Mouse (Mus musculus): ENCODE data around the gene Foxn2. TPM values are rescaled to one million over a fixed set of nuclear protein-coding genes. Genes with fewer than 3 reads are reported as not detected.
"Not testable (repeated sequence)": the region's sequence is repeated elsewhere in the genome, so short reads cannot be mapped to it uniquely, and the experiment has no call there.

Foxn2 gene
- polyA plus RNA-seq, 1 experiment from 2014 or later, result 17.3 TPM

- 95% methylated on average over 3 of the region's 3 CpGs for WGBS
- Histone ChIP-seq H3K4me1 (no peaks in the 10 kb centered on the region), H3K9me3 (no peaks in the 10 kb centered on the region), H3K27ac (replicated peaks) (no peak overlapping the region), H3K27me3 (replicated peaks; ENCODE audit: low read depth, poor library complexity, severe bottlenecking) (no peaks in the 10 kb centered on the region), H3K36me3 (replicated peaks) (peaks cover 9% of the 10 kb centered on the region), H3K4me3 (no peak overlapping the region)
- DNase-seq (ENCODE audit: low spot score), result no peak
Observed at GRCm38 (mm10) chr17:88458079-88458478, 17.6 kb downstream of the Foxn2 start.

GRCm38 (mm10) chr17:88459516-88459915 lies 19.0 kb downstream of the Foxn2 start:
- no peak overlapping the region for H3K4me3 ChIP-seq
- no peak overlapping the region for H3K27ac ChIP-seq (replicated peaks)
- peaks cover 18% of the 10 kb centered on the region for H3K36me3 ChIP-seq (replicated peaks)
- H3K4me1 ChIP-seq, result no peaks in the 10 kb centered on the region
- DNase-seq (ENCODE audit: low spot score), result no peak
- no peaks in the 10 kb centered on the region for H3K9me3 ChIP-seq
- WGBS, result 66% methylated on average over 2 of the region's 2 CpGs
- H3K27me3 ChIP-seq (replicated peaks; ENCODE audit: low read depth, poor library complexity, severe bottlenecking), result no peaks in the 10 kb centered on the region

- Histone ChIP-seq H3K4me1 (no peaks in the 10 kb centered on the region), H3K27me3 (replicated peaks; ENCODE audit: low read depth, poor library complexity, severe bottlenecking) (no peaks in the 10 kb centered on the region), H3K27ac (replicated peaks) (no peak overlapping the region), H3K36me3 (replicated peaks) (peaks cover 25% of the 10 kb centered on the region), H3K9me3 (no peaks in the 10 kb centered on the region), H3K4me3 (no peak overlapping the region)
- WGBS, result 88% methylated on average over 7 of the region's 7 CpGs
- DNase-seq (ENCODE audit: low spot score), result no peak
Observed at GRCm38 (mm10) chr17:88459916-88460901, 19.7 kb downstream of the Foxn2 start.

GRCm38 (mm10) chr17:88462658-88463057 lies 22.1 kb downstream of the Foxn2 start:
- no peaks in the 10 kb centered on the region for H3K4me1 ChIP-seq
- H3K36me3 ChIP-seq (replicated peaks), result peaks cover 43% of the 10 kb centered on the region
- 89% methylated on average over 5 of the region's 5 CpGs for WGBS
- DNase-seq (ENCODE audit: low spot score), result no peak
- no peaks in the 10 kb centered on the region for H3K27me3 ChIP-seq (replicated peaks; ENCODE audit: low read depth, poor library complexity, severe bottlenecking)
- H3K4me3 ChIP-seq, result no peak overlapping the region
- H3K9me3 ChIP-seq, result no peaks in the 10 kb centered on the region
- H3K27ac ChIP-seq (replicated peaks), result no peak overlapping the region

GRCm38 (mm10) chr17:88466591-88466990 lies 26.1 kb downstream of the Foxn2 start:
- no peak for DNase-seq (ENCODE audit: low spot score)
- Histone ChIP-seq H3K4me1 (no peaks in the 10 kb centered on the region), H3K27ac (replicated peaks) (no peak overlapping the region), H3K27me3 (replicated peaks; ENCODE audit: low read depth, poor library complexity, severe bottlenecking) (no peaks in the 10 kb centered on the region), H3K36me3 (replicated peaks) (peaks cover 80% of the 10 kb centered on the region), H3K9me3 (no peaks in the 10 kb centered on the region), H3K4me3 (no peak overlapping the region)
- 89% methylated on average over 1 of the region's 1 CpGs for WGBS

- Histone ChIP-seq H3K4me3 (no peak overlapping the region), H3K27me3 (replicated peaks; ENCODE audit: low read depth, poor library complexity, severe bottlenecking) (no peaks in the 10 kb centered on the region), H3K27ac (replicated peaks) (no peak overlapping the region), H3K36me3 (replicated peaks) (peaks cover 83% of the 10 kb centered on the region), H3K4me1 (no peaks in the 10 kb centered on the region), H3K9me3 (no peaks in the 10 kb centered on the region)
- DNase-seq (ENCODE audit: low spot score), result no peak
- WGBS, result 89% methylated on average over 6 of the region's 6 CpGs
Observed at GRCm38 (mm10) chr17:88467696-88468095, 27.2 kb downstream of the Foxn2 start.

- not testable (repeated sequence) for H3K27me3 ChIP-seq (replicated peaks; ENCODE audit: low read depth, poor library complexity, severe bottlenecking); H3K9me3 ChIP-seq; H3K27ac ChIP-seq (replicated peaks); H3K4me3 ChIP-seq; DNase-seq (ENCODE audit: low spot score); H3K4me1 ChIP-seq
- peaks cover 72% of the 10 kb centered on the region for H3K36me3 ChIP-seq (replicated peaks)
- WGBS, result 97% methylated on average over 5 of the region's 5 CpGs
Observed at GRCm38 (mm10) chr17:88468655-88469398, 28.3 kb downstream of the Foxn2 start.

- H3K4me3 ChIP-seq, result no peak overlapping the region
- H3K27me3 ChIP-seq (replicated peaks; ENCODE audit: low read depth, poor library complexity, severe bottlenecking), result no peaks in the 10 kb centered on the region
- WGBS, result 84% methylated on average over 2 of the region's 2 CpGs
- no peak for DNase-seq (ENCODE audit: low spot score)
- peaks cover 56% of the 10 kb centered on the region for H3K36me3 ChIP-seq (replicated peaks)
- no peaks in the 10 kb centered on the region for H3K9me3 ChIP-seq
- H3K4me1 ChIP-seq, result no peaks in the 10 kb centered on the region
- H3K27ac ChIP-seq (replicated peaks), result no peak overlapping the region
Observed at GRCm38 (mm10) chr17:88473766-88474165, 33.3 kb downstream of the Foxn2 start.

- Histone ChIP-seq H3K4me3 (no peak overlapping the region), H3K27me3 (replicated peaks; ENCODE audit: low read depth, poor library complexity, severe bottlenecking) (no peaks in the 10 kb centered on the region), H3K4me1 (no peaks in the 10 kb centered on the region), H3K9me3 (no peaks in the 10 kb centered on the region), H3K36me3 (replicated peaks) (peaks cover 36% of the 10 kb centered on the region), H3K27ac (replicated peaks) (no peak overlapping the region)
- WGBS, result 90% methylated on average over 7 of the region's 7 CpGs
- DNase-seq (ENCODE audit: low spot score), result no peak
Observed at GRCm38 (mm10) chr17:88477165-88477564, 36.7 kb downstream of the Foxn2 start.

- H3K27ac ChIP-seq (replicated peaks), result no peak overlapping the region
- no peak overlapping the region for H3K4me3 ChIP-seq
- DNase-seq (ENCODE audit: low spot score), result no peak
- H3K36me3 ChIP-seq (replicated peaks), result peaks cover 35% of the 10 kb centered on the region
- H3K27me3 ChIP-seq (replicated peaks; ENCODE audit: low read depth, poor library complexity, severe bottlenecking), result no peaks in the 10 kb centered on the region
- H3K4me1 ChIP-seq, result no peaks in the 10 kb centered on the region
- no peaks in the 10 kb centered on the region for H3K9me3 ChIP-seq
Observed at GRCm38 (mm10) chr17:88477699-88478098, 37.2 kb downstream of the Foxn2 start.

- no peaks in the 10 kb centered on the region for H3K9me3 ChIP-seq
- no peaks in the 10 kb centered on the region for H3K27me3 ChIP-seq (replicated peaks; ENCODE audit: low read depth, poor library complexity, severe bottlenecking)
- no peak overlapping the region for H3K27ac ChIP-seq (replicated peaks)
- no peak for DNase-seq (ENCODE audit: low spot score)
- peaks cover 35% of the 10 kb centered on the region for H3K36me3 ChIP-seq (replicated peaks)
- WGBS, result 88% methylated on average over 13 of the region's 13 CpGs
- no peak overlapping the region for H3K4me3 ChIP-seq
- no peaks in the 10 kb centered on the region for H3K4me1 ChIP-seq
Observed at GRCm38 (mm10) chr17:88479040-88479439, 38.5 kb downstream of the Foxn2 start.

- no peak for DNase-seq (ENCODE audit: low spot score)
- 92% methylated on average over 10 of the region's 10 CpGs for WGBS
- Histone ChIP-seq H3K36me3 (replicated peaks) (peaks cover 33% of the 10 kb centered on the region), H3K4me1 (no peaks in the 10 kb centered on the region), H3K27ac (replicated peaks) (no peak overlapping the region), H3K4me3 (no peak overlapping the region), H3K9me3 (no peaks in the 10 kb centered on the region), H3K27me3 (replicated peaks; ENCODE audit: low read depth, poor library complexity, severe bottlenecking) (no peaks in the 10 kb centered on the region)
Observed at GRCm38 (mm10) chr17:88480369-88480768, 39.9 kb downstream of the Foxn2 start.

- Histone ChIP-seq H3K27me3 (replicated peaks; ENCODE audit: low read depth, poor library complexity, severe bottlenecking) (no peaks in the 10 kb centered on the region), H3K36me3 (replicated peaks) (peaks cover 27% of the 10 kb centered on the region), H3K9me3 (no peaks in the 10 kb centered on the region), H3K27ac (replicated peaks) (no peak overlapping the region), H3K4me1 (no peaks in the 10 kb centered on the region), H3K4me3 (no peak overlapping the region)
- no peak for DNase-seq (ENCODE audit: low spot score)
- 96% methylated on average over 2 of the region's 2 CpGs for WGBS
Observed at GRCm38 (mm10) chr17:88481062-88481461, 40.6 kb downstream of the Foxn2 start.
